Mouse (Mus musculus): ENCODE results near the gene Clasp2.

- TF ChIP-seq CTCF (IDR thresholded peaks at IDR 0.05; ENCODE audit: borderline replicate concordance, insufficient read depth, low read length) (no peak), POLR2A (IDR thresholded peaks at IDR 0.05; ENCODE audit: low read depth, low read length) (no peak)
These were observed 2.3 kb upstream of the Clasp2 start for GRCm38 (mm10) chr9:113738941-113739340.

All from embryonic fibroblast, embryonic 13.5 days (primary cell).